Mouse (Mus musculus) T-helper 2 cell (primary cell): Measurements from ENCODE around the gene Rpl38.

ENCODE experiments used
- in situ Hi-C: fragments of 300-600 bp; cut with MboI, MseI; formaldehyde crosslinking; loops from one replicate; pipeline ENCODE4 v1.15.1; 2025; ENCODE audit warnings: high pct_unique_total_duplicates

The Rpl38 gene

DNA sequence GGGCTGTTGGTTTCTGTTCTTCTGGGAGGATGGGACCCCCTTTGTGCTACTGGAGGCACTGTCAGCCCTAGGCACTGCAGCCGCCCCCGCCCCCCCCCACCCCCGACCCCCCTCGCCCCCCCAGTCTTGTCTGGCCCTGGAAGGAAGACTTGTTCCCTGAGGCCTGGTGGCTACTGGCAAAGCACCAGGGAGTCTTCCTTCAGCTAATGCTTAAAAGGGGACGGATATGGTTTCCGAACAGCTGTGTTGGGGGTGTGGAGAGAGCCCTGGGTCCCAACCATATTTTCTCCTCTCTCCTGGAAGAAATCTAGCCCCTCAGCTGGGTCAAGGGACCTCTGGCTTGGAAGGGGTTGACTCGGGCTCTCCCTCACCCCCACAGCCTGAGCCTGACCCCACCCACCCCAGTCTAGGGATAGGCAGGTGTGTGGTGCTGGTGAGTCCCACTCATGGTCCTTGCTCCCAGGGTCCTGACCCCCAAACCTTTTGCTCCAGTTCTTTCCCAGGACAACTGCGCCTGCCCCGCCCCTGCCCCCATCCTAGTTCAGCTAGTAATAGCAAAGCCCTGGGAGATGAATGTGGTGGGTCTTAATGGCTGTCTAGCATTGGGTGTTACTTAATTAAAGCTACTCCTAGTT is 8.7 kb downstream of the Rpl38 start:
- in situ Hi-C loops, result loop anchor here (10.0 kb wide), 1 partner anchor 728 kb away; the partner anchor contains the start of gene Mrpl58

DNA sequence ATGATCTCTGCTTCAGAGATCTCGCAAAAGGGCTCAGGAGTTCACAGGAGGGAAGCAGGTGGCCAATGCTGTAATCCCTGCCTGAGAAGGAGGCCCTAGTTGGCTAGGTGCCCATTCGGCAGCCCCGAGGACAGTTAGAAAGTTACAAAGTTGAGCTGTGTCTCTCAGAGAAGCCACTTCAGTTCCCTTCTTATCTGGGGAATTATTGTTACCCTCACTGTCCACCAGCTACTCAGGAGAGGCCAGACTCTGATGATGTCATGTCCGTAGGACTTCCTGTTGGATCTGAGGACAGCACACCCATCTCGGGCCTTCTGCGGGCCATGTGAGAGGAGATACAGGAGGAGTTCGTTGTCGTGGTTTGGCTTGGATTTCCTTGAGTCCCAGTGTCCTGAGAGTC is 11.3 kb downstream of the Rpl38 start:
- in situ Hi-C loops, result loop anchor here (10.0 kb wide), 1 partner anchor 725 kb away; the partner anchor contains the start of gene Mrpl58

DNA sequence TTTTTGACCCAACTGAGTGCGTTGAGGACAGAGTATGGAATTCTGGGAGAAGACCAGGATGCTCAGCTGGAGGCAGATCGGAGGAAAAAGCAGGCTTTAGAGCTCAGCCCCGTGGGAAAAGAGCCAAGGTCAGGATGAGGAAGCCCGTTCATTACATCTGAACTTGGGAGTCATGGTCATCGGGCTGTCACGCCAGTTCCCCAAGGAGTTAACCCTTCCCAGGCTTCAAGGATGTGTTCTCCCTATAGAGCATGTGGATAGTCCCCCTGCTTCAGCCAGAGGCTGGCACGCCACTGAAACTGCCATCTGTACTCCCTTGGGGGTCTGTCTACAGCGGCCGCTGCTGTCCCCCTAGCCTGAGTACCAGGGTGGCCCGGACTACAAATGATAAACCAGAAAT is 12.0 kb downstream of the Rpl38 start:
- in situ Hi-C loops, result no loop called here

GRCm38 (mm10) chr11:114681054-114681453 is 12.7 kb downstream of the Rpl38 start:
- in situ Hi-C loops, result no loop called here

GRCm38 (mm10) chr11:114682321-114682900 is 14.1 kb downstream of the Rpl38 start:
- in situ Hi-C loops, result no loop called here

- in situ Hi-C loops, result no loop called here
These were observed 14.9 kb downstream of the Rpl38 start for GRCm38 (mm10) chr11:114683029-114683721.

DNA sequence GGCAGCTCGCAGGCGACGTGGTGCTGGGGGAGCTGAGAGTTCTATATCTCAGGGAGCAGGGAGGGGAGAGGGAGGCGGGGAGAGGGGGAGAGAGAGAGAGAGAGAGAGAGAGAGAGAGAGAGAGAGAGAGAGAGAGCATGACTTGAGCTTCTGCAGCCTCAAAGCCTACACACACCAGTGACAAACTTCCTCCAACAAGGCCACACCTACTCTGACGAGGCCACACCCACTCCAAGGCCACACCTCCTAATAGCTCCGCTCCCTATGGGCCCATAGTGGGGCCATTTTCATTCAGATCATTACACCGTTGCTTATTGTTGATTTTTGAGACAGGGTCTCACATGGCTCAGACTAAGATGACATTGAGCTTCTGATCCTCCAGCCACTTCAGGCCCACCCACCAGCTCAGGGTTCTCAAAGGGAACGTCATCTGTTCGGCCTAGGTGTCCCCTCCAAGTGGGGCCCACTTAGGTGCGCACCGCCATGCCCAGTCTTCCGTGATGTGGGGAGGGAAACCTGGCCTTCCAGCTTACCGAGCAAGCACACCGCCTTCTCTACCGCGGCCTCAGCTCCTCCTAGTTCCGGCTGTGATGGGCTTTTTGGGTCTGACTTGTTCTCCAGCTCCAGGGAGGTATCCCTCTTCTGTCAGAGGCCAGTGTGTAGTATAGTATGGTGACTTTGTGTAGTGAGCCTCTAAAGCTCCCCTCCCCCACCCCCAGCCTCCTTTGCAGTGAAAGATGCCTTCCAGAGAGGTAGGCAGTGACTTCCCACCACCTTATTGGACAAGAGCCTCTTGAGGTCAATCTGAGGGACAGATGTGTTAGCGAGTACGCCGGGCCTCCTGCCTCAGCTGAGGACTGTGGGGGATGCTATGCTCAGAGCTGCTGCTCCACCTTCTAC is 15.6 kb downstream of the Rpl38 start:
- in situ Hi-C loops, result no loop called here

GRCm38 (mm10) chr11:114684627-114685373 is 16.5 kb downstream of the Rpl38 start:
- in situ Hi-C loops, result no loop called here

GRCm38 (mm10) chr11:114685526-114686040 is 17.3 kb downstream of the Rpl38 start:
- in situ Hi-C loops, result no loop called here

DNA sequence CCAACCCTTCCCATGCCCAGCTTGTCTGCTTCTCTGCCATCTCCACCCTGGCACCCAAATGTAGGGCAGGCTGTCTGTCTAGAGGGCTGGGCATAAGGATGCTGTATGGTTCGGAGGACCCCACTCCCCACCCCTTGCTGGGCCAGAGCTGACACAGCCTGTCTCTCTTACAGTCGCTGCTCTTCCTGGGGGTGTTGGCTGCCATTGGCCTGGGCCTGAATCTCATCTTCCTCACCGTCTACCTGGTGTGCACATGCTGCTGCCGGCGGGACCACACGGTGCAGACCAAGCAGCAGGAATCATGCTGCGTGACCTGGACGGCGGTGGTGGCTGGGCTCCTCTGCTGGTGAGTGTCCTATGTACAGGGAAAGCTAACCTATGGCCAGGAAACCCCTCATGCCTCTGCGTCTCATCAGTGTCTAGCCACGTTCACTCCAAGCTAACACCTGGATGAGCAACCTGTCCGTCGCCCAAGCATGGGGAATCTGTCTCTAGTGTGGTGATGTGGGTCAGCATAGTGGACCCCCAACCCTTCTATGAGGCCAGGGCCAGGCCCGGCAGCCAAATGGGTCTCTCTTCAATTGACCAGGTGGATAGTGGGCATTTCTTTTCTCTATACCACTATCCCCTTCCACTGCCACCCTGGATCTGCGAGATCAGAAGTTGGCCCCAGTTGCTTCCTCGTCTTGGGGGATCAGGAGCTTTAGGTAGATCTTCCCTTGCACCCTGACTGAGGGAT is 18.1 kb downstream of the Rpl38 start:
- in situ Hi-C loops, result no loop called here

- in situ Hi-C loops, result no loop called here
These were observed 19.4 kb downstream of the Rpl38 start for GRCm38 (mm10) chr11:114687574-114688188.

DNA sequence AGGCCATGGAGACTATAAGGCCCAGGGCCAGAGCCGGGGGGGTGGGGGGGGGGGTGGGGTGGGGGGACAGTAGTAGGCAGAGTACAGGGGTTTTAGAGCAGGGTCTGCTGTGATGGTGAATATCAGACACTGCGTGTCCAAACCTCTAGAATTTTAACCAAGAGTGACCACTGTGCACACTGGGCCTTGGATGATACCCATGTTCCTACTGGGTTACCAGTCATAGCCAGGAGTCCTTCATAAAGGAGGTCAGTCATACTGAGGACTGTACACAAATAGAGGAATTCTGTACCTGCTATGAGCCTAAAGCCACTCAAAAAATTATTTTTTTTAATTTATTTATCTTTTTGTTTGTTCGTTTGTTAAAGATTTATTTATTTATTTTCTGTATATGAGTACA is 20.4 kb downstream of the Rpl38 start:
- in situ Hi-C loops, result no loop called here

GRCm38 (mm10) chr11:114690192-114690591 is 21.9 kb downstream of the Rpl38 start:
- in situ Hi-C loops, result no loop called here

GRCm38 (mm10) chr11:114691454-114692182 is 23.3 kb downstream of the Rpl38 start:
- in situ Hi-C loops, result no loop called here

DNA sequence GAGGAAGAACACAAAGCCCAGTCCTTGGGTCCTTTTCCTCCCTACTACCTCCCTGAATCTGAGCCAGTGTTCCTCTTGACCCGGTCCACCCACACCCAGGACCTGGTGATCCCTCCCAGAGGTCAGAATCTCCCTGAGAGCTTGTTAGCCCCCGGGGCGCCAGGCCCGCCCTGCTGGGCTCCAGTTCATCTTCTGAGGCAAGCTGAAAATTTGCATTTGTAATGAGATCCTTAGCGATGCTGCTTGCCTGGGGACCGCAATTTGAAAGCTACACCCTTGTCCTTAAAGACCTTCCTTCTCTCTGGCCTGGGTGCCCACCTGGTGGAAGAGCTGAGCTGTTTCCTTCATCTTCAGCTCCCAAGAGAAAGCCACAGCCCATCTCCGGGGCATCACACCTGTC is 24.3 kb downstream of the Rpl38 start:
- in situ Hi-C loops, result no loop called here

GRCm38 (mm10) chr11:114693456-114693855 is 25.1 kb downstream of the Rpl38 start:
- in situ Hi-C loops, result no loop called here

- in situ Hi-C loops, result no loop called here
These were observed 26.1 kb downstream of the Rpl38 start for GRCm38 (mm10) chr11:114694451-114694850.

DNA sequence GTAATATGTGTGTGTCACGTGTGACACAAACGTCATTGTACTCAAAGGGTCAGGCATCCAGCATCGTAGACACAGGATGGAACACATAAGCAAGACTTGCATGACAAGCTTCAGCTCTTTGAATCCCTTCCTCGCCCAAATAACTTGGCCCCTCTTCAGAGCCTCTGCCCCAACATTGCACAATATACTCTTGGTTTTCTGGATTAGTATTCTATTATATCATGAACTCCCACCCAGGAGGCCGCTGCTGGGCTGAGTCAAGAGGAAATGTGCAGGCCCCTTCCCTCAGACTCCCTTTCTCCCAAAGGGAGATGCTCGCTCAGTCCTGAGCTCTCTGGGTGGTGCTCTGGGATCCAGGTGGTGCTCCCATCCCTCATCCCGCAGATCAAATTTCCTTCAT is 30.2 kb downstream of the Rpl38 start:
- in situ Hi-C loops, result no loop called here

DNA sequence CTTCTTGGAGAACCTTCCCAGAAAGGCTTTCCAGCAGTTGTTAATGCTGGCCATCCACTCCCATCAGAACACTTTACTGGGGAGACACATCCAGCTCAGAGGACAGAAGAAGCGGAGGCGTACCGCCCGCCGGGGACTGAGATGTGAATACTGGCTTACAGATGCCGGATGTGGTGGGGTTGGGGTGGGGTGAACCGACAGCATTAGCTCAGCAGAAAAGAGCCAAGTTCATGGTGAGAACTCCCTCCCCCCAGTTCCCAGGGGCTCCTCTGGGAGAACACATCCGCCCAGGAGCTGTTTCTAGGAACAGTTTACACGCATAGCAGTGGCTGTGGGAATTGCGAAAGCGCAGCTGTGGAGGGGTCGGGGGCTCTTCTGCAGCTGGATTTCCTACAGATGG is 31.2 kb downstream of the Rpl38 start:
- in situ Hi-C loops, result no loop called here
